Mouse (Mus musculus) megakaryocyte, embryonic 14.5 days (primary cell): ENCODE measurements at regions not wholly inside any gene's neighbourhood (a gene's known extent, or its start where the extent isn't known, plus 50 kb on each side); places are given as distances from the start of the nearest gene placed in this dataset.

Experiments
- FLI1 ChIP-seq: IDR thresholded peaks from 2 replicates; pipeline ENCODE4 v1.6.1; 2012; ENCODE audit warnings: low read length, inconsistent platforms, mixed read lengths
- GATA1 ChIP-seq: IDR thresholded peaks from 3 replicates; pipeline ENCODE4 v1.6.1; 2012; ENCODE audit warnings: mixed read lengths, low read length, inconsistent platforms, borderline replicate concordance

GRCm38 (mm10) chr13:37657248-37657647 lies 121.0 kb upstream of the Rreb1 start:
- TF ChIP-seq FLI1: no peak
- no peak for TF ChIP-seq GATA1
